Comparison of ENCODE assay signal across 8 mouse cellular contexts in genomic region chr9:20878710-20879065, GRCm38 (mm10). TPM values are rescaled to one million over a fixed set of nuclear protein-coding genes. Genes with fewer than 3 reads are reported as not detected.
A peak's percentile ranks its signal among the peaks of the same experiment; 100 is the strongest.
DNase-seq lines count a peak whose midpoint lies in the region; ATAC-seq and TF ChIP-seq lines count a peak whose summit lies in the region.

No protein-coding gene starts in this region.

- H3K4me3 ChIP-seq in heart, adult 2 months = peak overlapping the region; percentile 59
- peak overlapping the region; percentile 71 for H3K4me3 ChIP-seq in testis, adult 2 months (ENCODE audit: control insufficient read depth, low read depth, low read length)
- H3K4me3 ChIP-seq in midbrain, embryonic 12.5 days = peak overlapping the region; percentile 39

- H3K9me3 ChIP-seq in midbrain, embryonic 12.5 days = no peaks in the 10 kb centered on the region

- H3K79me2 ChIP-seq in heart, adult 2 months (replicated peaks; ENCODE audit: control insufficient read depth, insufficient read depth, low read length) = no peaks in the 10 kb centered on the region

- peak overlapping the region; percentile 54 for H3K4me2 ChIP-seq in midbrain, embryonic 12.5 days (replicated peaks)

- peak overlapping the region; percentile 73 for H3K9ac ChIP-seq in heart, adult 2 months (ENCODE audit: low read depth, low read length)
- H3K9ac ChIP-seq in midbrain, embryonic 12.5 days (replicated peaks) = peak overlapping the region; percentile 61

- intact Hi-C loops in heart, adult 2 months (cut with DNase I) = loop anchor here (1.0 kb wide), 2 partner anchors 9 to 20 kb away; partner anchors contain the start of gene Eif3g
- intact Hi-C loops in heart, postnatal 25 days (cut with DNase I) = no loop called here

- no peaks in the 10 kb centered on the region for H3K36me3 ChIP-seq in heart, adult 2 months (ENCODE audit: control insufficient read depth, insufficient read depth, low read length)
- no peaks in the 10 kb centered on the region for H3K36me3 ChIP-seq in testis, adult 2 months (ENCODE audit: control insufficient read depth, insufficient read depth, low read length)
- H3K36me3 ChIP-seq in midbrain, embryonic 12.5 days = no peaks in the 10 kb centered on the region

- H3K27me3 ChIP-seq in heart, adult 2 months (ENCODE audit: control insufficient read depth, insufficient read depth, low read length) = no peaks in the 10 kb centered on the region
- no peaks in the 10 kb centered on the region for H3K27me3 ChIP-seq in testis, adult 2 months (ENCODE audit: control insufficient read depth, insufficient read depth, low read length)
- no peaks in the 10 kb centered on the region for H3K27me3 ChIP-seq in midbrain, embryonic 12.5 days

- no peak for TF ChIP-seq CTCF in heart, adult 2 months (IDR thresholded peaks at IDR 0.05)
- no peak for TF ChIP-seq CTCF in testis, adult 2 months (IDR thresholded peaks at IDR 0.05; ENCODE audit: control insufficient read depth, insufficient read depth, insufficient replicate concordance, low read depth, low read length)

- no peak for TF ChIP-seq EP300 in heart, adult 2 months (IDR thresholded peaks at IDR 0.05; ENCODE audit: insufficient read depth, low read depth, low read length)

- peak overlapping the region; percentile 97 for H3K27ac ChIP-seq in heart, adult 2 months
- H3K27ac ChIP-seq in testis, adult 2 months (ENCODE audit: control insufficient read depth, insufficient read depth, low read depth, low read length) = peak overlapping the region; percentile 85
- peak overlapping the region; percentile 81 for H3K27ac ChIP-seq in midbrain, embryonic 12.5 days (replicated peaks)

- peaks cover 1% of the 10 kb centered on the region; the same call in 1 of the 2 replicates for H3K4me1 ChIP-seq in heart, adult 2 months (ENCODE audit: control insufficient read depth, insufficient read depth, low read length)
- H3K4me1 ChIP-seq in testis, adult 2 months (ENCODE audit: control insufficient read depth, insufficient read depth, low read length) = peaks cover 7% of the 10 kb centered on the region
- H3K4me1 ChIP-seq in midbrain, embryonic 12.5 days = 0 out of 2 replicates have a peak, but pooled peaks cover 5% of the 10 kb centered on the region

- 14% methylated on average over 10 of the region's 10 CpGs for WGBS in heart, adult 2 months
- 23% methylated on average over 10 of the region's 10 CpGs for WGBS in midbrain, embryonic 12.5 days

- peak; percentile 1 for ATAC-seq in inflammation-experienced regulatory T-cells, adult 6 months
- ATAC-seq in midbrain, embryonic 12.5 days (ENCODE audit: low FRiP score, low read depth) = peak; percentile 13; the same call in 1 of the 2 replicates
- ATAC-seq in erythroid progenitor cell, adult 5-6 weeks (replicated peaks; ENCODE audit: low FRiP score, poor library complexity, severe bottlenecking) = no peak

- TF ChIP-seq POLR2A in heart, adult 2 months (IDR thresholded peaks at IDR 0.05; ENCODE audit: insufficient read depth, low read depth, low read length) = no peak
- no peak for TF ChIP-seq POLR2A in testis, adult 2 months (IDR thresholded peaks at IDR 0.05; ENCODE audit: control insufficient read depth, low read depth, low read length)

- no peak for DNase-seq in heart, adult 2 months
- no peak for DNase-seq in heart, postnatal 25 days (ENCODE audit: low spot score)
- DNase-seq in testis, postnatal 14 days (ENCODE audit: low spot score) = no peak
- no peak for DNase-seq in adrenal gland, postnatal 4 days (ENCODE audit: low spot score in 2 of 2)

RNA-seq across cellular contexts. Expression of gene Angptl6, which starts 0.8 kb away (rescaled TPM):
- total RNA-seq in heart, adult 2 months (2021) = 1 to 10 TPM; 3.9 to 4.0 TPM
- 4.0 and 5.4 TPM in 2 replicates for polyA plus RNA-seq in heart, adult 2 months (2012; rRNA removed)
- 1 to 10 TPM; 3.2 to 3.3 TPM for total RNA-seq in heart, postnatal 25 days (2021)
- polyA plus RNA-seq in testis, adult 2 months (2012; rRNA removed) = 0.88 and 1.1 TPM in 2 replicates
- polyA plus RNA-seq in inflammation-experienced regulatory T-cells, adult 6 months (2017; shearing (Covaris generic)) = 1 to 10 TPM in 1 of 3 experiments, under 1 TPM in 2; 0.27 to 1.9 (median 0.63) TPM
- 4.3 TPM in 2 replicates for polyA plus RNA-seq in midbrain, embryonic 12.5 days (2016; fragmentation: Nextera tagmentation; extraction: Ambion mirVana)
- total RNA-seq in erythroid progenitor cell, adult 5-6 weeks (2015; ENCODE audit: low replicate concordance) = not detected in 2 replicates
- total RNA-seq in erythroid progenitor cell, adult 5-6 weeks (2017; ENCODE audit: low replicate concordance) = 0.53 TPM in 1 of 2 replicates, not detected in the other
- total RNA-seq in adrenal gland, postnatal 4 days (2021) = 1 to 10 TPM; 2.7 to 3.2 TPM

RNA-seq across cellular contexts. Expression of gene Ppan, which starts 9.3 kb away (rescaled TPM):
- total RNA-seq in heart, adult 2 months (2021) = 1 to 10 TPM; 5.9 to 6.7 TPM
- 11.9 and 18.8 TPM in 2 replicates for polyA plus RNA-seq in heart, adult 2 months (2012; rRNA removed)
- total RNA-seq in heart, postnatal 25 days (2021) = 1 to 10 TPM; 7.0 to 9.5 TPM
- 28.4 and 32.2 TPM in 2 replicates for polyA plus RNA-seq in testis, adult 2 months (2012; rRNA removed)
- 10 to 100 TPM; 16.1 to 28.8 (median 24.2) TPM for polyA plus RNA-seq in inflammation-experienced regulatory T-cells, adult 6 months (2017; shearing (Covaris generic))
- 55.3 and 62.7 TPM in 2 replicates for polyA plus RNA-seq in midbrain, embryonic 12.5 days (2016; fragmentation: Nextera tagmentation; extraction: Ambion mirVana)
- total RNA-seq in erythroid progenitor cell, adult 5-6 weeks (2015; ENCODE audit: low replicate concordance) = 6.7 and 19.1 TPM in 2 replicates
- 7.1 and 16.2 TPM in 2 replicates for total RNA-seq in erythroid progenitor cell, adult 5-6 weeks (2017; ENCODE audit: low replicate concordance)
- total RNA-seq in adrenal gland, postnatal 4 days (2021) = 10 to 100 TPM; 47.4 to 53.4 TPM

RNA-seq across cellular contexts. Expression of gene A230050P20Rik, which starts 10.2 kb away (rescaled TPM):
- 1 to 10 TPM; 3.9 to 4.3 TPM for total RNA-seq in heart, adult 2 months (2021)
- polyA plus RNA-seq in heart, adult 2 months (2012; rRNA removed) = 16.4 and 21.2 TPM in 2 replicates
- total RNA-seq in heart, postnatal 25 days (2021) = 1 to 10 TPM; 4.0 to 4.2 TPM
- 2.6 and 3.1 TPM in 2 replicates for polyA plus RNA-seq in testis, adult 2 months (2012; rRNA removed)
- polyA plus RNA-seq in inflammation-experienced regulatory T-cells, adult 6 months (2017; shearing (Covaris generic)) = 10 to 100 TPM in 2 of 3 experiments, 1 to 10 TPM in 1; 9.9 to 16.8 (median 14.3) TPM
- 1.3 and 1.8 TPM in 2 replicates for polyA plus RNA-seq in midbrain, embryonic 12.5 days (2016; fragmentation: Nextera tagmentation; extraction: Ambion mirVana)
- 1.1 and 1.7 TPM in 2 replicates for total RNA-seq in erythroid progenitor cell, adult 5-6 weeks (2015; ENCODE audit: low replicate concordance)
- 3.7 and 4.3 TPM in 2 replicates for total RNA-seq in erythroid progenitor cell, adult 5-6 weeks (2017; ENCODE audit: low replicate concordance)
- total RNA-seq in adrenal gland, postnatal 4 days (2021) = 10 to 100 TPM; 34.4 to 43.7 TPM

RNA-seq across cellular contexts. Expression of gene Eif3g, which starts 19.7 kb away (rescaled TPM):
- total RNA-seq in heart, adult 2 months (2021) = 100 to 1,000 TPM; 101 to 113 TPM
- polyA plus RNA-seq in heart, adult 2 months (2012; rRNA removed) = 69.6 and 69.9 TPM in 2 replicates
- 100 to 1,000 TPM in 1 of 2 experiments, 10 to 100 TPM in 1; 97.8 to 100 TPM for total RNA-seq in heart, postnatal 25 days (2021)
- polyA plus RNA-seq in testis, adult 2 months (2012; rRNA removed) = 223 and 282 TPM in 2 replicates
- polyA plus RNA-seq in inflammation-experienced regulatory T-cells, adult 6 months (2017; shearing (Covaris generic)) = 100 to 1,000 TPM; 159 to 219 (median 191) TPM
- polyA plus RNA-seq in midbrain, embryonic 12.5 days (2016; fragmentation: Nextera tagmentation; extraction: Ambion mirVana) = 298 and 321 TPM in 2 replicates
- total RNA-seq in erythroid progenitor cell, adult 5-6 weeks (2015; ENCODE audit: low replicate concordance) = 47.4 and 59.5 TPM in 2 replicates
- 41.5 and 59.7 TPM in 2 replicates for total RNA-seq in erythroid progenitor cell, adult 5-6 weeks (2017; ENCODE audit: low replicate concordance)
- 100 to 1,000 TPM; 177 TPM for total RNA-seq in adrenal gland, postnatal 4 days (2021)

Comparison
In these comparisons a context has a peak if more than half of its experiments do, and no peak if none do; other contexts are left out.
1. RNA of gene A230050P20Rik, which starts 10.2 kb away (total RNA-seq): 34.4 to 43.7 TPM in adrenal gland, postnatal 4 days; 1.1 to 4.3 TPM in erythroid progenitor cell, adult 5-6 weeks, 3.9 to 4.3 TPM in heart, adult 2 months and 4.0 to 4.2 TPM in heart, postnatal 25 days; every median in the first group is over 4 times any median in the second.
2. Peak in every context shown above with its lines, with median percentiles within 50 percentile points of each other: H3K27ac ChIP-seq and H3K4me3 ChIP-seq.